Mouse (Mus musculus): ENCODE measurements around the gene Nova2. TPM values are rescaled to one million over a fixed set of nuclear protein-coding genes. Genes with fewer than 3 reads are reported as not detected.

The Nova2 gene
- polyA plus RNA-seq, 1 experiment, result 7.5 TPM

DNA sequence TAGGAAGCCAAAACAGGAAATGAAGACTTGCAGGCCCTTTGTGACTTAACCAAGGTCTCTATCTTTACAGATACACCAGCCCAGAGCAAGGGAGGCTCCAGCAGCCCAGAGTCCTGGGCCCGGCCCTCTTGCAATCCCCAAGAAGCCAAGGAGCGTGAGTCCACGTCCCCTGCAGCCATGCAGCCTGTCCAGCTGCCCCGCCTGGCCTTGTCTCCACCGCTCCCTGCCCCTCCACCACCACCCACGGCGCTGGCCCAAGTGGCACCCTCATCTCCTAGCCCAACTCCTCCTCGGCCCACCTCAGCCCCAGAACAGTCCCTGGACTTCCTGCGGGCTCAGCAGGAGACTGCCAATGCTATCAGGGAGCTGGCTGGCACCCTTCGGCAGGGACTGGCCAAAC, 74.7 kb downstream of the Nova2 start:
- Histone ChIP-seq H3K4me1 (ENCODE audit: control insufficient read depth, insufficient read depth, low read length) (peaks cover 2% of the 10 kb centered on the region), H3K9me3 (replicated peaks; ENCODE audit: control insufficient read depth, insufficient read depth, low read length, poor library complexity, severe bottlenecking) (no peaks in the 10 kb centered on the region), H3K36me3 (ENCODE audit: control insufficient read depth, insufficient read depth, low read length, poor library complexity, severe bottlenecking) (peaks cover 1% of the 10 kb centered on the region), H3K27ac (ENCODE audit: insufficient read depth, low read length) (no peak overlapping the region), H3K4me3 (ENCODE audit: low read depth, low read length) (peak overlapping the region; percentile 33), H3K27me3 (ENCODE audit: control insufficient read depth, insufficient read depth, low read length, poor library complexity, severe bottlenecking) (no peaks in the 10 kb centered on the region), H3K9ac (ENCODE audit: low read depth, poor library complexity, severe bottlenecking) (peak overlapping the region; percentile 64)
- no peak for TF ChIP-seq CTCF (IDR thresholded peaks at IDR 0.05; ENCODE audit: low read depth, low read length)
- TF ChIP-seq POLR2A (IDR thresholded peaks at IDR 0.05; ENCODE audit: insufficient read depth, low read length), result no peak
- TF ChIP-seq EP300 (IDR thresholded peaks at IDR 0.05; ENCODE audit: insufficient read depth, low read depth, low read length), result no peak

DNA sequence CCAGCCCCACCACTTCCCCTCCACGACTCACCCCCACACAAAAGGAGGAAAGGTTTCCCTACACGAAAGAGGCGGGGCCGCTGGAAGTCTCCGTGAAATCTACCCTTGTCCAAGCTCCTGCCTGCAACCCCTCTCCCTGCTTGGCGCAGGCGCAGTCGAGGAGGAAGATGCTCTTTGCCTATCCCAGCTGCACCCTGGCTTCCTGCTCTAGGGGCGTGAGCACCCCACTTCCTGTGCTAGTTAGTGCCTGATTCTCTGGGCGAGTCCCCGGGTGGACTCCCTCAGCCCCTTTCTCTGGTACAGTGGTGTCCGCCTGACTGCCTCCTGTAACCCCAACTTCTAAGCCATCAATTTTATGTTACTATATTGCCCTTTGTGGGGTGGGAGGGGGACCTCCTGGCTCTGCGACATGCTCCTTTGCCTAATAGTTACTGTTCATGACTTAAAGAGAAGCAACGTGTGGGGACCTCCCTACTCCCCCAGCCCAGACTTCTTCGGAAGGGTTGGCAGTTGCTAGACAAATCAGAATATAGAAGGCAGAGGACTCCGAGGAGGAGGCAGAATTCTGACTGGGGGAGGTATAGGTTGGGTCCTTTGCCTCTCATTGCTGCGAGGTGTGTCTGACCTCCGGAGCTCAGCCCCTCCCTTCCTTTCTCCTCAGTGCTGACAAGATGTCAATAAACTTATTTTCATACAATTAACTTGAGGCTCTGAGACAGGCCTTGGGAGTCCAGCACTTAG, 75.5 kb downstream of the Nova2 start:
- Histone ChIP-seq H3K27me3 (ENCODE audit: control insufficient read depth, insufficient read depth, low read length, poor library complexity, severe bottlenecking) (no peaks in the 10 kb centered on the region), H3K4me1 (ENCODE audit: control insufficient read depth, insufficient read depth, low read length) (peaks cover 2% of the 10 kb centered on the region), H3K9ac (ENCODE audit: low read depth, poor library complexity, severe bottlenecking) (peak overlapping the region; percentile 64), H3K9me3 (replicated peaks; ENCODE audit: control insufficient read depth, insufficient read depth, low read length, poor library complexity, severe bottlenecking) (no peaks in the 10 kb centered on the region), H3K36me3 (ENCODE audit: control insufficient read depth, insufficient read depth, low read length, poor library complexity, severe bottlenecking) (peaks cover 5% of the 10 kb centered on the region; the same call in 1 of the 2 replicates), H3K4me3 (ENCODE audit: low read depth, low read length) (peak overlapping the region; percentile 8), H3K27ac (ENCODE audit: insufficient read depth, low read length) (peak overlapping the region; percentile 41)
- TF ChIP-seq CTCF (IDR thresholded peaks at IDR 0.05; ENCODE audit: low read depth, low read length), result no peak
- TF ChIP-seq POLR2A (IDR thresholded peaks at IDR 0.05; ENCODE audit: insufficient read depth, low read length), result peak; percentile 57

DNA sequence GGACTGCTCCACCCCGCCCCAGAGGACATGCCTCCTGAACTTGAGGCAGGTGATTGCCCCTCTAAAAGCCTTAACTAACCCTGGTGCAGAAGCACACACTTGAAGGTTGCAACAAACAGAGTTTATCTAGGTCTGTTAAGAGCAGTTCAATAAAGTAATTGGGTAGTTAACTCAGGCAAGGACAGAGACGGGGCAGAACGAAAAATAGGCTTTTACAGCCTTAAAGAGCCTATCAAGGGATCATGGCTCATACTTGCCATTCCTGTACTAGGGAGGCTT, 76.1 kb downstream of the Nova2 start:
- Histone ChIP-seq H3K27ac (ENCODE audit: insufficient read depth, low read length) (peak overlapping the region; percentile 41; the same call in 1 of the 2 replicates), H3K36me3 (ENCODE audit: control insufficient read depth, insufficient read depth, low read length, poor library complexity, severe bottlenecking) (peaks cover 5% of the 10 kb centered on the region; the same call in 1 of the 2 replicates), H3K4me1 (ENCODE audit: control insufficient read depth, insufficient read depth, low read length) (peaks cover 2% of the 10 kb centered on the region), H3K4me3 (ENCODE audit: low read depth, low read length) (no peak overlapping the region), H3K9ac (ENCODE audit: low read depth, poor library complexity, severe bottlenecking) (peak overlapping the region; percentile 64), H3K9me3 (replicated peaks; ENCODE audit: control insufficient read depth, insufficient read depth, low read length, poor library complexity, severe bottlenecking) (no peaks in the 10 kb centered on the region), H3K27me3 (ENCODE audit: control insufficient read depth, insufficient read depth, low read length, poor library complexity, severe bottlenecking) (no peaks in the 10 kb centered on the region)
- no peak for TF ChIP-seq POLR2A (IDR thresholded peaks at IDR 0.05; ENCODE audit: insufficient read depth, low read length)
- TF ChIP-seq EP300 (IDR thresholded peaks at IDR 0.05; ENCODE audit: insufficient read depth, low read depth, low read length), result no peak
- TF ChIP-seq CTCF (IDR thresholded peaks at IDR 0.05; ENCODE audit: low read depth, low read length), result no peak

DNA sequence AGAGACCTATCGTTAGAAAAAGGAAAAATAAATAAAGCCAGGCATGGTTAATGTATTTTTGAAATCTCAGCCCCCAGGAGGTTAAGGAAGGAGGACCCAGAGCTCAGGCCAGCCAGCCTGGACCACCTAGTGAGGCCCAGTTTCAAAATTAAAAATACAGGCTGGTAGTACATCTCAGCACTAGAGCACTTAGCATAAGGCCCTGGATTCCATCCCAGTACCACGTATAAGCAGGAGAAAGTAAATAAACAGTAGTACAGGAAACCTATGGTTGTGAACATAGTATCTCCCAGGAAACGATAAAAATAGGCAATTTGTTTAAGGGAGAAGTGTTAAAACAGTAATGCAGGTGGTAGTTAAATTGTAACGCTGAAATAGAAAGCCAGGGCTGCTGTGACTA, 76.4 kb downstream of the Nova2 start:
- no peaks in the 10 kb centered on the region for H3K9me3 ChIP-seq (replicated peaks; ENCODE audit: control insufficient read depth, insufficient read depth, low read length, poor library complexity, severe bottlenecking)
- H3K4me3 ChIP-seq (ENCODE audit: low read depth, low read length), result no peak overlapping the region
- no peaks in the 10 kb centered on the region for H3K27me3 ChIP-seq (ENCODE audit: control insufficient read depth, insufficient read depth, low read length, poor library complexity, severe bottlenecking)
- peak overlapping the region; percentile 41; the same call in 1 of the 2 replicates for H3K27ac ChIP-seq (ENCODE audit: insufficient read depth, low read length)
- H3K9ac ChIP-seq (ENCODE audit: low read depth, poor library complexity, severe bottlenecking), result peak overlapping the region; percentile 90
- H3K4me1 ChIP-seq (ENCODE audit: control insufficient read depth, insufficient read depth, low read length), result peaks cover 2% of the 10 kb centered on the region
- TF ChIP-seq CTCF (IDR thresholded peaks at IDR 0.05; ENCODE audit: low read depth, low read length) (no peak), EP300 (IDR thresholded peaks at IDR 0.05; ENCODE audit: insufficient read depth, low read depth, low read length) (no peak), POLR2A (IDR thresholded peaks at IDR 0.05; ENCODE audit: insufficient read depth, low read length) (no peak)
- peaks cover 5% of the 10 kb centered on the region; the same call in 1 of the 2 replicates for H3K36me3 ChIP-seq (ENCODE audit: control insufficient read depth, insufficient read depth, low read length, poor library complexity, severe bottlenecking)

DNA sequence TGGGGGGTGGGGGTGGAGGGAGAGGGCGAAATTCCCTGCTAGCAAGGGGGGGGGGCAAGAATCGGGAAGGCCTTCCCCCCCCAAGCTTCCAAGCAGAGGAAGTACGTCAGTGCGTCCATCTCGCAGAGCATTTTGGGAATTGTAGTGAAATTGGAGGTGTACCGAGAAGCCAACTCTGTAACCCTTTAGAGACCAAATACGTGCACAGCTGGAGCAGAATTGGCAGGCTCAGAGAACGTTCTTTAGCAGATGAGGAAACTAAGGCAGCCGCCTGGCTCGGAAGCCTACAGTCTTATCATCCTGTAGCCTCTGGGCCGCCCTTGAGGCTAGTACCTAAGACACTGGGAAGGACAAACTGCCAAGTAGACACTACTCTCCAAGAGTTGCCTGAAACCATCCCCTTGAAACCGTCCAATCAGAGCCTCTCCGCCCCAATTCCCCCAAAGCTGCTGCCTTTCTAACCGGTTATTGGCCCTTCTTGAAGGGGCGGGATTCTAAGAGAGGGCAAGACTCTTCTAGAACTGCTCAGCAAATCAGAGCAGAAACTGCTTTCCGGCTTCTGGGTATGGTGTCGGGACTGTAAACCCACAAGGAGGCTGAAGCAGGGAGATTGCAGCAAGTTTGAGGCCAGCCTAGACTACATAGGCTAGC, 77.3 kb downstream of the Nova2 start:
- no peaks in the 10 kb centered on the region for H3K9me3 ChIP-seq (replicated peaks; ENCODE audit: control insufficient read depth, insufficient read depth, low read length, poor library complexity, severe bottlenecking)
- TF ChIP-seq EP300 (IDR thresholded peaks at IDR 0.05; ENCODE audit: insufficient read depth, low read depth, low read length), result no peak
- peak; percentile 80 for TF ChIP-seq POLR2A (IDR thresholded peaks at IDR 0.05; ENCODE audit: insufficient read depth, low read length)
- no peaks in the 10 kb centered on the region for H3K27me3 ChIP-seq (ENCODE audit: control insufficient read depth, insufficient read depth, low read length, poor library complexity, severe bottlenecking)
- peaks cover 2% of the 10 kb centered on the region for H3K4me1 ChIP-seq (ENCODE audit: control insufficient read depth, insufficient read depth, low read length)
- peak overlapping the region; percentile 81 for H3K4me3 ChIP-seq (ENCODE audit: low read depth, low read length)
- H3K36me3 ChIP-seq (ENCODE audit: control insufficient read depth, insufficient read depth, low read length, poor library complexity, severe bottlenecking), result peaks cover 5% of the 10 kb centered on the region; the same call in 1 of the 2 replicates
- peak overlapping the region; percentile 86 for H3K27ac ChIP-seq (ENCODE audit: insufficient read depth, low read length)
- peak overlapping the region; percentile 90 for H3K9ac ChIP-seq (ENCODE audit: low read depth, poor library complexity, severe bottlenecking)
